Mouse (Mus musculus): ENCODE data around the gene Fam32a.

DNA sequence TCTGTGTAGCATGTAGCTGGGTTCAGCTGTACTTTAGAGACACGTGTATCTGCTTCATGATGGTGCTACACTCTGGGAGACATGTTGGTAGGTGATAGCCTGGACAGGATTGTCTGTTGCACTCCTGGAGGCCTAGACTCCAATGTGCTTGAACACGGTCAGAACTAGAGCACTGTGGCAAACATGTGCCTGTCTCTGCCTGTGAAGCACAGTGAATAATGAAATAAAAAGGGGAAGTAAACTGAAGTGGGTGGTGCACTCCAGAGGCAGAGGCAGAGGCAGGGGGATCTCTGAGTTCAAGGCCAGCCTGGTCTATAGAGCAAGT lies 29.4 kb upstream of the Fam32a start:
- TF ChIP-seq CTCF (IDR thresholded peaks at IDR 0.05; ENCODE audit: extremely low read depth, insufficient read depth, low read length) (no peak), POLR2A (IDR thresholded peaks at IDR 0.05; ENCODE audit: extremely low read depth, insufficient read depth, low read length) (no peak)
